Mouse (Mus musculus): ENCODE measurements around the gene Bpifa1. TPM values are rescaled to one million over a fixed set of nuclear protein-coding genes. Genes with fewer than 3 reads are reported as not detected.
A peak's percentile ranks its signal among the peaks of the same experiment; 100 is the strongest.
"Not testable (repeated sequence)": the region's sequence is repeated elsewhere in the genome, so short reads cannot be mapped to it uniquely, and the experiment has no call there.

The Bpifa1 gene
- polyA plus RNA-seq (2015; fragmentation: Nextera tagmentation; extraction: Ambion mirVana): not detected in 2 replicates

- no peak within 1 kb of the TSS for H3K4me2 ChIP-seq
- H3K9ac ChIP-seq: no peak within 1 kb of the TSS
- no peak for ATAC-seq (replicated peaks; ENCODE audit: low FRiP score)
- H3K9me3 ChIP-seq (replicated peaks): no peaks in the 10 kb centered on the region
- H3K36me3 ChIP-seq: no peaks in the 10 kb centered on the region
- WGBS: 82% methylated on average over 4 of the region's 4 CpGs
- H3K4me1 ChIP-seq: no peaks in the 10 kb centered on the region
- no peak within 1 kb of the TSS for H3K4me3 ChIP-seq (replicated peaks)
- H3K27me3 ChIP-seq: no peaks in the 10 kb centered on the region
- H3K27ac ChIP-seq: no peak within 1 kb of the TSS
Observed at GRCm38 (mm10) chr2:154142580-154142979, at the start of gene Bpifa1. TSS of gene Bpifa1 (plus strand) at chr2:154142880.

- 44% methylated on average over 1 of the region's 1 CpGs for WGBS
- H3K27me3 ChIP-seq: no peaks in the 10 kb centered on the region
Observed at GRCm38 (mm10) chr2:154097734-154098133, 44.9 kb upstream of the Bpifa1 start.

GRCm38 (mm10) chr2:154117381-154117780 lies 25.3 kb upstream of the Bpifa1 start:
- Histone ChIP-seq H3K36me3 (no peaks in the 10 kb centered on the region), H3K27me3 (no peaks in the 10 kb centered on the region), H3K9me3 (replicated peaks) (no peaks in the 10 kb centered on the region), H3K27ac (no peak overlapping the region), H3K4me2 (no peak overlapping the region), H3K9ac (no peak overlapping the region), H3K4me3 (replicated peaks) (no peak overlapping the region), H3K4me1 (no peaks in the 10 kb centered on the region)
- no peak for ATAC-seq (replicated peaks; ENCODE audit: low FRiP score)
- 80% methylated on average over 3 of the region's 3 CpGs for WGBS

More at GRCm38 (mm10) chr2:154097734-154098133, 44.9 kb upstream of the Bpifa1 start:
- Histone ChIP-seq H3K4me1 (no peaks in the 10 kb centered on the region), H3K27ac (no peak overlapping the region), H3K36me3 (no peaks in the 10 kb centered on the region), H3K4me2 (no peak overlapping the region), H3K4me3 (replicated peaks) (no peak overlapping the region), H3K9me3 (replicated peaks) (no peaks in the 10 kb centered on the region), H3K9ac (no peak overlapping the region)
- ATAC-seq (replicated peaks; ENCODE audit: low FRiP score): no peak

- no peak within 1 kb of the TSS for H3K27ac ChIP-seq
- 52% methylated on average over 2 of the region's 2 CpGs for WGBS
- no peaks in the 10 kb centered on the region for H3K9me3 ChIP-seq (replicated peaks)
- H3K4me2 ChIP-seq: no peak within 1 kb of the TSS
- H3K9ac ChIP-seq: no peak within 1 kb of the TSS
- ATAC-seq (replicated peaks; ENCODE audit: low FRiP score): no peak
- no peaks in the 10 kb centered on the region for H3K4me1 ChIP-seq
- H3K4me3 ChIP-seq (replicated peaks): no peak within 1 kb of the TSS
- H3K27me3 ChIP-seq: no peaks in the 10 kb centered on the region
- no peaks in the 10 kb centered on the region for H3K36me3 ChIP-seq
Observed at GRCm38 (mm10) chr2:154130120-154130519, 12.6 kb upstream of the Bpifa1 start, which contains the start of gene Bpifa3. TSS of gene Bpifa3 (plus strand) at chr2:154130336.

GRCm38 (mm10) chr2:154143735-154144134 lies 1.1 kb downstream of the Bpifa1 start:
- H3K27me3 ChIP-seq: no peaks in the 10 kb centered on the region
- ATAC-seq (replicated peaks; ENCODE audit: low FRiP score): no peak
- no peak overlapping the region for H3K4me3 ChIP-seq (replicated peaks)
- no peaks in the 10 kb centered on the region for H3K9me3 ChIP-seq (replicated peaks)
- H3K27ac ChIP-seq: no peak overlapping the region
- H3K36me3 ChIP-seq: no peaks in the 10 kb centered on the region
- H3K4me1 ChIP-seq: no peaks in the 10 kb centered on the region
- WGBS: 66% methylated on average over 3 of the region's 3 CpGs
- H3K9ac ChIP-seq: no peak overlapping the region
- no peak overlapping the region for H3K4me2 ChIP-seq

GRCm38 (mm10) chr2:154147496-154147895 lies 4.8 kb downstream of the Bpifa1 start:
- H3K4me2 ChIP-seq: no peak overlapping the region
- no peak overlapping the region for H3K9ac ChIP-seq
- H3K4me1 ChIP-seq: no peaks in the 10 kb centered on the region
- no peak for ATAC-seq (replicated peaks; ENCODE audit: low FRiP score)
- H3K4me3 ChIP-seq (replicated peaks): no peak overlapping the region
- H3K9me3 ChIP-seq (replicated peaks): no peaks in the 10 kb centered on the region
- no peak overlapping the region for H3K27ac ChIP-seq
- no peaks in the 10 kb centered on the region for H3K27me3 ChIP-seq
- no peaks in the 10 kb centered on the region for H3K36me3 ChIP-seq
- 78% methylated on average over 4 of the region's 4 CpGs for WGBS

- no peak for ATAC-seq (replicated peaks; ENCODE audit: low FRiP score)
- H3K4me2 ChIP-seq: no peak overlapping the region
- no peak overlapping the region for H3K27ac ChIP-seq
- H3K4me3 ChIP-seq (replicated peaks): no peak overlapping the region
- 39% methylated on average over 3 of the region's 3 CpGs for WGBS
- no peak overlapping the region for H3K9ac ChIP-seq
- no peaks in the 10 kb centered on the region for H3K36me3 ChIP-seq
- H3K9me3 ChIP-seq (replicated peaks): no peaks in the 10 kb centered on the region
- H3K27me3 ChIP-seq: no peaks in the 10 kb centered on the region
- no peaks in the 10 kb centered on the region for H3K4me1 ChIP-seq
Observed at GRCm38 (mm10) chr2:154158433-154158832, 15.8 kb downstream of the Bpifa1 start.

GRCm38 (mm10) chr2:154162307-154162706 lies 19.6 kb downstream of the Bpifa1 start, which contains the start of gene Bpifa5:
TSS of gene Bpifa5 (plus strand) at chr2:154162607.
- no peak within 1 kb of the TSS for H3K27ac ChIP-seq
- H3K27me3 ChIP-seq: no peaks in the 10 kb centered on the region
- no peaks in the 10 kb centered on the region for H3K4me1 ChIP-seq
- ATAC-seq (replicated peaks; ENCODE audit: low FRiP score): no peak
- 81% methylated on average over 8 of the region's 8 CpGs for WGBS
- H3K4me3 ChIP-seq (replicated peaks): no peak within 1 kb of the TSS
- H3K9ac ChIP-seq: no peak within 1 kb of the TSS
- no peaks in the 10 kb centered on the region for H3K9me3 ChIP-seq (replicated peaks)
- no peak within 1 kb of the TSS for H3K4me2 ChIP-seq
- no peaks in the 10 kb centered on the region for H3K36me3 ChIP-seq

- no peaks in the 10 kb centered on the region for H3K4me1 ChIP-seq
- no peaks in the 10 kb centered on the region for H3K27me3 ChIP-seq
- 87% methylated on average over 5 of the region's 5 CpGs for WGBS
- no peak for ATAC-seq (replicated peaks; ENCODE audit: low FRiP score)
- H3K36me3 ChIP-seq: no peaks in the 10 kb centered on the region
- H3K4me2 ChIP-seq: no peak overlapping the region
- H3K27ac ChIP-seq: no peak overlapping the region
- no peak overlapping the region for H3K4me3 ChIP-seq (replicated peaks)
- no peaks in the 10 kb centered on the region for H3K9me3 ChIP-seq (replicated peaks)
- no peak overlapping the region for H3K9ac ChIP-seq
Observed at GRCm38 (mm10) chr2:154163306-154163705, 20.6 kb downstream of the Bpifa1 start.

GRCm38 (mm10) chr2:154169172-154169571 lies 26.5 kb downstream of the Bpifa1 start:
- Histone ChIP-seq H3K9ac (no peak overlapping the region), H3K27me3 (no peaks in the 10 kb centered on the region), H3K9me3 (replicated peaks) (no peaks in the 10 kb centered on the region), H3K36me3 (no peaks in the 10 kb centered on the region), H3K4me2 (no peak overlapping the region), H3K27ac (no peak overlapping the region), H3K4me1 (0 out of 2 replicates have a peak, but pooled peaks cover 5% of the 10 kb centered on the region), H3K4me3 (replicated peaks) (no peak overlapping the region)
- ATAC-seq (replicated peaks; ENCODE audit: low FRiP score): 0 out of 2 replicates have a peak, but pooled peaks have one; percentile 15
- 47% methylated on average over 3 of the region's 3 CpGs for WGBS

GRCm38 (mm10) chr2:154171621-154172020 lies 28.9 kb downstream of the Bpifa1 start:
- Histone ChIP-seq H3K9ac (no peak overlapping the region), H3K4me1 (0 out of 2 replicates have a peak, but pooled peaks cover 5% of the 10 kb centered on the region), H3K27me3 (no peaks in the 10 kb centered on the region), H3K36me3 (no peaks in the 10 kb centered on the region), H3K4me3 (replicated peaks) (no peak overlapping the region), H3K27ac (no peak overlapping the region), H3K9me3 (replicated peaks) (no peaks in the 10 kb centered on the region), H3K4me2 (no peak overlapping the region)
- ATAC-seq (replicated peaks; ENCODE audit: low FRiP score): no peak
- WGBS: 72% methylated on average over 6 of the region's 6 CpGs

- 46% methylated on average over 1 of the region's 1 CpGs for WGBS
- Histone ChIP-seq H3K27ac (no peak overlapping the region), H3K36me3 (no peaks in the 10 kb centered on the region), H3K4me2 (no peak overlapping the region), H3K4me1 (0 out of 2 replicates have a peak, but pooled peaks cover 5% of the 10 kb centered on the region), H3K27me3 (no peaks in the 10 kb centered on the region), H3K9me3 (replicated peaks) (no peaks in the 10 kb centered on the region), H3K9ac (no peak overlapping the region), H3K4me3 (replicated peaks) (no peak overlapping the region)
- ATAC-seq (replicated peaks; ENCODE audit: low FRiP score): no peak
Observed at GRCm38 (mm10) chr2:154173313-154173712, 30.6 kb downstream of the Bpifa1 start.

GRCm38 (mm10) chr2:154181900-154182299 lies 39.2 kb downstream of the Bpifa1 start:
- not testable (repeated sequence) for H3K27me3 ChIP-seq; H3K4me3 ChIP-seq (replicated peaks); H3K4me1 ChIP-seq; H3K4me2 ChIP-seq; ATAC-seq (replicated peaks; ENCODE audit: low FRiP score); H3K9me3 ChIP-seq (replicated peaks); H3K36me3 ChIP-seq; H3K9ac ChIP-seq; H3K27ac ChIP-seq
- WGBS: 80% methylated on average over 7 of the region's 7 CpGs
